Mouse (Mus musculus) cerebellum, postnatal 10 days (tissue): ENCODE results near the gene Scaf8.
"Not testable (repeated sequence)": the region's sequence is repeated elsewhere in the genome, so short reads cannot be mapped to it uniquely, and the experiment has no call there.

Experiments used
- DNase-seq, 2 experiments: peaks; one replicate each; pipeline ENCODE4 v3.0.0; 2021; ENCODE audit warnings: mixed read lengths in 2 of 2

The Scaf8 gene

GRCm38 (mm10) chr17:3114720-3115379 lies at the start of gene Scaf8:
TSS of gene Scaf8 (plus strand) at chr17:3114972.
- peak; percentile 95 to 96 for DNase-seq

- peak in 1 of 2 experiments; percentile 13 for DNase-seq
Measured at GRCm38 (mm10) chr17:3075166-3075872, 39.5 kb upstream of the Scaf8 start.

- no peak for DNase-seq
Measured at GRCm38 (mm10) chr17:3075873-3076245, 38.9 kb upstream of the Scaf8 start.

GRCm38 (mm10) chr17:3077936-3078335 lies 36.8 kb upstream of the Scaf8 start:
- not testable (repeated sequence) for DNase-seq

- DNase-seq = not testable (repeated sequence)
Measured at GRCm38 (mm10) chr17:3080587-3081349, 34.0 kb upstream of the Scaf8 start.

- DNase-seq = not testable (repeated sequence)
Measured at GRCm38 (mm10) chr17:3081512-3082100, 33.2 kb upstream of the Scaf8 start.

- peak; percentile 54 to 57 for DNase-seq
Measured at GRCm38 (mm10) chr17:3082125-3082755, 32.5 kb upstream of the Scaf8 start.

GRCm38 (mm10) chr17:3082756-3083749 lies 31.7 kb upstream of the Scaf8 start:
- DNase-seq = peak; percentile 69 to 75

- peak; percentile 97 to 98 for DNase-seq
Measured at GRCm38 (mm10) chr17:3083886-3084550, 30.8 kb upstream of the Scaf8 start.

GRCm38 (mm10) chr17:3084551-3084930 lies 30.2 kb upstream of the Scaf8 start:
- peak; percentile 90 for DNase-seq

- peak; percentile 26 to 42 for DNase-seq
Measured at GRCm38 (mm10) chr17:3085152-3085551, 29.6 kb upstream of the Scaf8 start.

GRCm38 (mm10) chr17:3092682-3093081 lies 22.1 kb upstream of the Scaf8 start:
- DNase-seq = no peak

- DNase-seq = not testable (repeated sequence)
Measured at GRCm38 (mm10) chr17:3099273-3099672, 15.5 kb upstream of the Scaf8 start.

- DNase-seq = peak; percentile 19 to 49
Measured at GRCm38 (mm10) chr17:3102336-3103165, 12.2 kb upstream of the Scaf8 start.

- no peak for DNase-seq
Measured at GRCm38 (mm10) chr17:3104154-3104931, 10.4 kb upstream of the Scaf8 start.

- DNase-seq = no peak
Measured at GRCm38 (mm10) chr17:3105022-3105421, 9.8 kb upstream of the Scaf8 start.

- DNase-seq = peak in 1 of 2 experiments; percentile 23
Measured at GRCm38 (mm10) chr17:3113737-3114357, 925 bp upstream of the Scaf8 start.

- no peak for DNase-seq
Measured at GRCm38 (mm10) chr17:3114358-3114719, 433 bp upstream of the Scaf8 start.
